Mouse (Mus musculus) heart, adult 2 months (tissue): ENCODE data around the gene Gm5127.

Source experiments
- CTCF ChIP-seq: fragments of 200-600 bp; IDR thresholded peaks from 2 replicates; pipeline ENCODE4 v1.8.1; 2022; ENCODE audit warnings: antibody characterized with exemption, mild to moderate bottlenecking, moderate library complexity
- POLR2A ChIP-seq: fragments of 200-500 bp; IDR thresholded peaks from 2 replicates; pipeline ENCODE4 v1.6.1; 2011; ENCODE audit warnings: mild to moderate bottlenecking, low read depth, low read length, control low read depth; ENCODE audit not compliant: insufficient read depth

GRCm38 (mm10) chrX:106742241-106742640 lies 159.3 kb downstream of the Gm5127 start:
- no peak for TF ChIP-seq POLR2A
- TF ChIP-seq CTCF = no peak
